Mouse (Mus musculus): Measurements from ENCODE around the gene Crhr1.

The Crhr1 gene

DNA sequence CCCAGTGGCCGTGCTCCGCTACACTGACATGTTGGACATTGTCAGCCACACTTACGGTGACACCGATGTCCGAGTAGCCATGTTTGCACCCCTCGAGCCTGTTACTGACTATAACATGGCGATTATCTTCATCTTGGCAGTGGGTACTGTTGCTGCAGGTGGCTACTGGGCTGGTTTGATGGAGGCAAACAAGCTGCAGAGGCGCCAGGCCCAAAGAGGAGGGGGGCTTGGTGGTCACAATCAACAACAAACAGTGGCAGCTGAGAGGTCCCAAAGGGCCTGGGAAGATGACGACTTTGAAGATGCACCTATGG is 54.1 kb downstream of the Crhr1 start:
- Histone ChIP-seq H3K4me1 (replicated peaks; ENCODE audit: low read depth, low read length) (peaks cover 5% of the 10 kb centered on the region), H3K9me3 (ENCODE audit: low read length) (no peaks in the 10 kb centered on the region), H3K27me3 (ENCODE audit: insufficient read depth, low read length) (peaks cover 31% of the 10 kb centered on the region), H3K4me3 (replicated peaks; ENCODE audit: low read length) (no peak overlapping the region), H3K36me3 (ENCODE audit: insufficient read depth, low read length) (no peaks in the 10 kb centered on the region)
- TF ChIP-seq POU5F1 (IDR thresholded peaks at IDR 0.05; ENCODE audit: borderline replicate concordance, low read length) (no peak), CTCF (conservative IDR thresholded peaks at IDR 0.05; ENCODE audit: low read length) (no peak), NANOG (IDR thresholded peaks at IDR 0.05; ENCODE audit: borderline replicate concordance, low read length) (no peak)

DNA sequence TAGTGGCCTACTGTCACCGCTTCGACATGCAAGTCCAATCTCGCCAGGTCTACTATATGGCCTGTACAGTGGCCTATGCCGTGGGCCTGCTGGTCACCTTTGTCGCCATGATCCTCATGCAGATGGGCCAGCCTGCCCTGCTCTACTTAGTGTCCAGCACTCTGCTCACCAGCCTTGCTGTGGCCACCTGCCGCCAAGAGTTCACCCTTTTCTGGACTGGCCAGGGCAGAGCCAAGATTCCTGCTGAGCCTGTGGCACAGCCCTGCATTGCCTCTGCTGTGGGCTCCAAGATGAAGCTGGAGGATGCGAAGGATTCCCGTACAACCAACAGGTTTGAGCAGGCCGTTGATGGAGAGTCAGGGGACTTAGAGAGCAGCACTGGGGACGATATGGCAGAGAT is 55.1 kb downstream of the Crhr1 start:
- Histone ChIP-seq H3K36me3 (ENCODE audit: insufficient read depth, low read length) (no peaks in the 10 kb centered on the region), H3K9me3 (ENCODE audit: low read length) (no peaks in the 10 kb centered on the region)
- TF ChIP-seq CTCF (conservative IDR thresholded peaks at IDR 0.05; ENCODE audit: low read length) (no peak), POU5F1 (IDR thresholded peaks at IDR 0.05; ENCODE audit: borderline replicate concordance, low read length) (no peak), NANOG (IDR thresholded peaks at IDR 0.05; ENCODE audit: borderline replicate concordance, low read length) (no peak)

DNA sequence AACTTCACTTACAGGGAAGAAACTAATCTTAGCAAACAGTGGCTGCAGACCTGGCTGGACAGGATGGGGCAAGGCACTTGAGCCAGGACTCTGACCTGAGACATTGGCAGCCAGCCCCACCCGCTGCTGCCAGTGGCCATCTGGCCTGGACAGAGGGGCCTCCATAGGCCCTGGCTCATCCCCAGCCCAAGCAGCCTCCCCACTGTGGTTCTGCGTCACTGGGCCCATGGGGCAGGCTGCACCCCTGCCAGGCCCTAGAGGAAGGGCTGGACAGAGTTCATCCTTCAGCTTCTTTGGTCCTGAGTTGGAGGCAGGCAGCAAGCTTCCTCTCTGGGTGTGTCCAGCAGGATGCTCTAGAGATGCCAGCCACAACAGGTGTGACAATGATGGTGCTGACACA is 57.4 kb downstream of the Crhr1 start:
- TF ChIP-seq POU5F1 (IDR thresholded peaks at IDR 0.05; ENCODE audit: borderline replicate concordance, low read length): no peak
- TF ChIP-seq NANOG (IDR thresholded peaks at IDR 0.05; ENCODE audit: borderline replicate concordance, low read length): no peak
- TF ChIP-seq CTCF (conservative IDR thresholded peaks at IDR 0.05; ENCODE audit: low read length): no peak
- Histone ChIP-seq H3K27me3 (ENCODE audit: insufficient read depth, low read length) (peaks cover 25% of the 10 kb centered on the region), H3K4me3 (replicated peaks; ENCODE audit: low read length) (no peak overlapping the region), H3K4me1 (replicated peaks; ENCODE audit: low read depth, low read length) (peaks cover 5% of the 10 kb centered on the region), H3K36me3 (ENCODE audit: insufficient read depth, low read length) (no peaks in the 10 kb centered on the region), H3K9me3 (ENCODE audit: low read length) (no peaks in the 10 kb centered on the region)

More for the DNA sequence above, 55.1 kb downstream of the Crhr1 start:
- Histone ChIP-seq H3K4me3 (replicated peaks; ENCODE audit: low read length) (no peak overlapping the region), H3K4me1 (replicated peaks; ENCODE audit: low read depth, low read length) (peaks cover 5% of the 10 kb centered on the region), H3K27me3 (ENCODE audit: insufficient read depth, low read length) (peaks cover 31% of the 10 kb centered on the region)

DNA sequence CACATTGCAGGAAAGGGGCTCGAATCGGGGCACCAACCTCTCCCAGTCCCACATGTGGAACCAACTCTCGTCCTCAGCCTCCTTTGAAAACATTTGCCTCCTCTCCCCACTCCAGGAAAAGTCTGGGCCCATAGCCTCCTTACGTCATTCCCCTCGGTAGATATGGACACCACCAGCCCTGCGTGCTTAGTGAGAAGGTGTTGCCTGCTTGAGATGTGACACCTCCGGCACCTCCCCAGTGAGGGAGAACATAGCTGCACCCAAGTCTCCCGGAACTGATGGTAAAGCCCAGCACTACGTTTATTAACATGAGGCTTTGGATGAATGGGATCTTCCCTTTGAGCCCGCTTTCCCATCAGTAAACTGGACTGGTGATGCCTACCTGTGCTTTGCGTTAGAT is 62.7 kb downstream of the Crhr1 start:
- Histone ChIP-seq H3K36me3 (ENCODE audit: insufficient read depth, low read length) (no peaks in the 10 kb centered on the region), H3K4me3 (replicated peaks; ENCODE audit: low read length) (0 out of 2 replicates have a peak overlapping the region, but pooled peaks have one; percentile 37), H3K9me3 (ENCODE audit: low read length) (no peaks in the 10 kb centered on the region), H3K27me3 (ENCODE audit: insufficient read depth, low read length) (peaks cover 46% of the 10 kb centered on the region), H3K4me1 (replicated peaks; ENCODE audit: low read depth, low read length) (peaks cover 7% of the 10 kb centered on the region)
- no peak for TF ChIP-seq CTCF (conservative IDR thresholded peaks at IDR 0.05; ENCODE audit: low read length)
- no peak for TF ChIP-seq NANOG (IDR thresholded peaks at IDR 0.05; ENCODE audit: borderline replicate concordance, low read length)
- no peak for TF ChIP-seq POU5F1 (IDR thresholded peaks at IDR 0.05; ENCODE audit: borderline replicate concordance, low read length)

DNA sequence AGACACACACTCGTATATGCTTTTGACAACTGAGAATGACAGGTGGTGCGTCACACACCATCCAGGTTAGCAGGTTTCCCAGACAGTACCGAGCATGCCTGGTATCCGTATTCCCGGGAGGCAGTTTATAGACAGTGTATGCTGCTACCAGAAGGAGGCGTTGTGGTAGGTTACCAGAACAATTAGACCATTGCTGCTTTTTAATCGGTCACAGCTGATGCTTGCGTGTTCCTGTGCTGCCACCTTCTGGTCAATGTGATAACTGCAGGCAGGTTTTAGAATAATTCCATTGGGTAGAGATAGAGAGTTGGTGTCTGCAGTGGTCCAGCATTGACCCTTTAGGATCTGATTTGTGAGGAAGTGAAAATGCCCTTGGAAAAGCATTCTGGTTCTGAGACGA is 63.1 kb downstream of the Crhr1 start:
- peaks cover 7% of the 10 kb centered on the region for H3K4me1 ChIP-seq (replicated peaks; ENCODE audit: low read depth, low read length)

DNA sequence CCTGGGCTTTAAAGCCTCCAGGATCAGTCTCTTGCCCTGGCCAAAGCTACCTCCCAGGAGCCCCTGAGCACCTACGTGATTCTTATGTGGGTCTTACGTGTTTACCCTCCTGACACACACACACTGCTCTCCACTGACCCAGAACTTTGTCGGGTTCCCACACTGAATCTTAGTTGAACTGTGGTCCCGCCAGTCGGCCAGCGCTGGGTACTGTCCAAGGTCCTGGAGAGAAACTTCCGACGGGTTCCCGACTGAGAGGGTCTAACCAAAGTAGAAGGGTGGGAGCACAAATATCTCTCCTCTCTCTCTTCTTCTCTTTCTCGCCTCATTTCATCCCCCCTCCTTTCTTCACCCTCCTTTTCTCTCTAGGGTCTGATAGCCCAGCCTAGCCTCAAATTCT is 65.2 kb downstream of the Crhr1 start:
- H3K9me3 ChIP-seq (ENCODE audit: low read length): peaks cover 16% of the 10 kb centered on the region
- peaks cover 42% of the 10 kb centered on the region for H3K27me3 ChIP-seq (ENCODE audit: insufficient read depth, low read length)
- peaks cover 7% of the 10 kb centered on the region for H3K4me1 ChIP-seq (replicated peaks; ENCODE audit: low read depth, low read length)
- H3K4me3 ChIP-seq (replicated peaks; ENCODE audit: low read length): no peak overlapping the region
- TF ChIP-seq NANOG (IDR thresholded peaks at IDR 0.05; ENCODE audit: borderline replicate concordance, low read length) (no peak), POU5F1 (IDR thresholded peaks at IDR 0.05; ENCODE audit: borderline replicate concordance, low read length) (no peak), CTCF (conservative IDR thresholded peaks at IDR 0.05; ENCODE audit: low read length) (no peak)
- no peaks in the 10 kb centered on the region for H3K36me3 ChIP-seq (ENCODE audit: insufficient read depth, low read length)

More for the DNA sequence above, 63.1 kb downstream of the Crhr1 start:
- no peak for TF ChIP-seq POU5F1 (IDR thresholded peaks at IDR 0.05; ENCODE audit: borderline replicate concordance, low read length)
- peak; percentile 11; the same call in 1 of the 2 replicates for TF ChIP-seq NANOG (IDR thresholded peaks at IDR 0.05; ENCODE audit: borderline replicate concordance, low read length)
- TF ChIP-seq CTCF (conservative IDR thresholded peaks at IDR 0.05; ENCODE audit: low read length): peak; percentile 97
- Histone ChIP-seq H3K36me3 (ENCODE audit: insufficient read depth, low read length) (no peaks in the 10 kb centered on the region), H3K27me3 (ENCODE audit: insufficient read depth, low read length) (peaks cover 49% of the 10 kb centered on the region), H3K9me3 (ENCODE audit: low read length) (no peaks in the 10 kb centered on the region), H3K4me3 (replicated peaks; ENCODE audit: low read length) (0 out of 2 replicates have a peak overlapping the region, but pooled peaks have one; percentile 37)

DNA sequence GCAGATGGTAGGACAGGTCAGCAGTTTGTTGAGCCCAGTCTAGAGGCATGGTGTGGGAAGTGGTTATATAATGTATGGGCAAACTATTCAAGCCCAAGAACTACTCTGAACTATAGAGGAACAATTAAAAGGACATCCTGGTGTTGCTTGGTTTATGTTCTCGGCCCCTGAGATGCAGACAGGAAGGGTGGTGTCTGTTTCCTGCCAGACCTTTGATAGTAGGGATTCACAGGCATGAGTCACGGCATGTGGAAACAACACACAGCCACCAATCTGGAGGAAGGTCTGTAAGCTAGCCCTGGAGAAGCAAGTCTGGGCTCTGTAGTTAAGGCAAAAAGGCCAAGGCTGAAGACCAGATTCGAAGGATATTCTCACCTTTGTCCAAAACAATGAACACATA is 70.6 kb downstream of the Crhr1 start:
- Histone ChIP-seq H3K27me3 (ENCODE audit: insufficient read depth, low read length) (peaks cover 42% of the 10 kb centered on the region), H3K4me1 (replicated peaks; ENCODE audit: low read depth, low read length) (no peaks in the 10 kb centered on the region), H3K4me3 (replicated peaks; ENCODE audit: low read length) (no peak overlapping the region), H3K36me3 (ENCODE audit: insufficient read depth, low read length) (no peaks in the 10 kb centered on the region), H3K9me3 (ENCODE audit: low read length) (peaks cover 21% of the 10 kb centered on the region)
- TF ChIP-seq NANOG (IDR thresholded peaks at IDR 0.05; ENCODE audit: borderline replicate concordance, low read length) (no peak), POU5F1 (IDR thresholded peaks at IDR 0.05; ENCODE audit: borderline replicate concordance, low read length) (no peak), CTCF (conservative IDR thresholded peaks at IDR 0.05; ENCODE audit: low read length) (no peak)

DNA sequence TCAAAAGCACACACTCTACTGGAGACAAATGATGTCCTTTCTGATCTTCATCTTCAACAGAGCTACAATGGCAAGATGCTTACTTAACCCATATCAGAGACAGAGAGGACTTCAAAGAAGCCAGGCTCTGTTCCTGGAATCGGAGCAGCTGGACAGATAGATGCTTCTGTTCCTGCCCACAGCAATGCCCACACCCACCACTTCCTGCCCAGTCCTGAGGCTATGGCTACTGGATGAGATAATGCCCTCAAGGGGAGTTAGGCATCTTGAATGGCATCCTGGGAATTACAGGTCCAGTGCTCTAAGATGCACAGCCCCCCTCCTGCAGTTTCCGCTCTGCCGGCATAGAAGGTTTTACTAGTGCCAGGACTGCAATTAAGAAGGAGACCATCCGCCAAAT is 73.9 kb downstream of the Crhr1 start:
- H3K27me3 ChIP-seq (ENCODE audit: insufficient read depth, low read length): peaks cover 21% of the 10 kb centered on the region
- no peaks in the 10 kb centered on the region for H3K4me1 ChIP-seq (replicated peaks; ENCODE audit: low read depth, low read length)
- no peaks in the 10 kb centered on the region for H3K36me3 ChIP-seq (ENCODE audit: insufficient read depth, low read length)
- peaks cover 17% of the 10 kb centered on the region for H3K9me3 ChIP-seq (ENCODE audit: low read length)
- TF ChIP-seq POU5F1 (IDR thresholded peaks at IDR 0.05; ENCODE audit: borderline replicate concordance, low read length) (no peak), CTCF (conservative IDR thresholded peaks at IDR 0.05; ENCODE audit: low read length) (no peak), NANOG (IDR thresholded peaks at IDR 0.05; ENCODE audit: borderline replicate concordance, low read length) (no peak)
- no peak overlapping the region for H3K4me3 ChIP-seq (replicated peaks; ENCODE audit: low read length)

DNA sequence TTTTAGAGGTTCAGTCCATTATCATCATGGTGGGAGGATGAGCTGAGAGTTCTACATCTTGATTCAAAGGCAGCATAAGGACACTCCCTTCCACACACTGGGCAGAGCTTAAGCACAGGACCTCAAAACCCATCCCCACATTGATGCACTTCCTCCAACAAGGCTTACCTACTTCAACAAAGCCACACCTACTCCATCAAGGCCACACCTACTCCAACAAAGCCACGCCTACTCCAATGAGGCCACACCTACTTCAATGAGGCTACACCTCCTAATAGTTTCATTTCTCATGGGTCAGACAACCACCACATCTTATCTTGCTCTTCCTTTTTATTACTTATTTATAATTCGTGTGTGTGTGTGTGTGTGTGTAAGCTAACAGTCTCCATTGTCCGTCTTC is 76.4 kb downstream of the Crhr1 start:
- Histone ChIP-seq H3K27me3 (ENCODE audit: insufficient read depth, low read length) (peaks cover 21% of the 10 kb centered on the region), H3K4me3 (replicated peaks; ENCODE audit: low read length) (no peak overlapping the region), H3K4me1 (replicated peaks; ENCODE audit: low read depth, low read length) (no peaks in the 10 kb centered on the region), H3K36me3 (ENCODE audit: insufficient read depth, low read length) (no peaks in the 10 kb centered on the region), H3K9me3 (ENCODE audit: low read length) (no peaks in the 10 kb centered on the region)
- TF ChIP-seq CTCF (conservative IDR thresholded peaks at IDR 0.05; ENCODE audit: low read length) (no peak), NANOG (IDR thresholded peaks at IDR 0.05; ENCODE audit: borderline replicate concordance, low read length) (no peak), POU5F1 (IDR thresholded peaks at IDR 0.05; ENCODE audit: borderline replicate concordance, low read length) (no peak)

Data from E14TG2a.4 (cell line).